Mouse (Mus musculus): Measurements from ENCODE around the gene Acin1. TPM values are rescaled to one million over a fixed set of nuclear protein-coding genes. Genes with fewer than 3 reads are reported as not detected.
A peak's percentile ranks its signal among the peaks of the same experiment; 100 is the strongest.

The Acin1 gene
- polyA plus RNA-seq, 1 experiment from 2014 or later, result 171 TPM

GRCm38 (mm10) chr14:54640121-54640520, 46.6 kb downstream of the Acin1 start:
- no peak for ATAC-seq (replicated peaks)
- 4% methylated on average over 4 of the region's 4 CpGs for WGBS
- Histone ChIP-seq H3K9me3 (no peaks in the 10 kb centered on the region), H3K4me3 (peak overlapping the region; percentile 72), H3K4me2 (replicated peaks) (peak overlapping the region; percentile 63), H3K9ac (replicated peaks) (peak overlapping the region; percentile 42), H3K27me3 (no peaks in the 10 kb centered on the region), H3K36me3 (peaks cover 43% of the 10 kb centered on the region), H3K27ac (replicated peaks) (no peak overlapping the region), H3K4me1 (peaks cover 25% of the 10 kb centered on the region)

GRCm38 (mm10) chr14:54638210-54638609, 48.5 kb downstream of the Acin1 start:
- no peaks in the 10 kb centered on the region for H3K9me3 ChIP-seq
- no peak overlapping the region for H3K27ac ChIP-seq (replicated peaks)
- no peak overlapping the region for H3K4me2 ChIP-seq (replicated peaks)
- peaks cover 34% of the 10 kb centered on the region for H3K36me3 ChIP-seq
- no peak overlapping the region for H3K4me3 ChIP-seq
- no peak for ATAC-seq (replicated peaks)
- H3K27me3 ChIP-seq, result no peaks in the 10 kb centered on the region
- H3K9ac ChIP-seq (replicated peaks), result no peak overlapping the region
- WGBS, result 71% methylated on average over 5 of the region's 5 CpGs
- H3K4me1 ChIP-seq, result peaks cover 25% of the 10 kb centered on the region

- ATAC-seq (replicated peaks), result no peak
- Histone ChIP-seq H3K4me3 (no peak overlapping the region), H3K36me3 (peaks cover 35% of the 10 kb centered on the region), H3K4me2 (replicated peaks) (no peak overlapping the region), H3K27me3 (no peaks in the 10 kb centered on the region), H3K27ac (replicated peaks) (no peak overlapping the region), H3K4me1 (peaks cover 25% of the 10 kb centered on the region), H3K9ac (replicated peaks) (no peak overlapping the region), H3K9me3 (no peaks in the 10 kb centered on the region)
- 44% methylated on average over 8 of the region's 8 CpGs for WGBS
Measured at GRCm38 (mm10) chr14:54636954-54637353, 49.8 kb downstream of the Acin1 start.

- 88% methylated on average over 4 of the region's 4 CpGs for WGBS
Measured at GRCm38 (mm10) chr14:54634182-54634581, 52.5 kb downstream of the Acin1 start.

GRCm38 (mm10) chr14:54632252-54632651, 54.5 kb downstream of the Acin1 start:
- Histone ChIP-seq H3K4me2 (replicated peaks) (no peak overlapping the region), H3K27me3 (no peaks in the 10 kb centered on the region), H3K4me3 (no peak overlapping the region), H3K4me1 (no peaks in the 10 kb centered on the region), H3K27ac (replicated peaks) (no peak overlapping the region), H3K9me3 (no peaks in the 10 kb centered on the region), H3K9ac (replicated peaks) (no peak overlapping the region), H3K36me3 (peaks cover 46% of the 10 kb centered on the region)
- WGBS, result 89% methylated on average over 37 of the region's 37 CpGs
- no peak for ATAC-seq (replicated peaks)

More at GRCm38 (mm10) chr14:54634182-54634581, 52.5 kb downstream of the Acin1 start:
- Histone ChIP-seq H3K4me3 (no peak overlapping the region), H3K4me1 (peaks cover 11% of the 10 kb centered on the region), H3K27me3 (no peaks in the 10 kb centered on the region), H3K9me3 (no peaks in the 10 kb centered on the region), H3K4me2 (replicated peaks) (no peak overlapping the region), H3K27ac (replicated peaks) (no peak overlapping the region), H3K9ac (replicated peaks) (no peak overlapping the region), H3K36me3 (peaks cover 51% of the 10 kb centered on the region)
- no peak for ATAC-seq (replicated peaks)

- no peaks in the 10 kb centered on the region for H3K4me1 ChIP-seq
- no peak for ATAC-seq (replicated peaks)
- H3K9ac ChIP-seq (replicated peaks), result no peak overlapping the region
- H3K9me3 ChIP-seq, result no peaks in the 10 kb centered on the region
- H3K36me3 ChIP-seq, result peaks cover 40% of the 10 kb centered on the region
- 71% methylated on average over 4 of the region's 4 CpGs for WGBS
- H3K27me3 ChIP-seq, result no peaks in the 10 kb centered on the region
- peak overlapping the region; percentile 15; the same call in 1 of the 2 replicates for H3K27ac ChIP-seq (replicated peaks)
- no peak overlapping the region for H3K4me3 ChIP-seq
- no peak overlapping the region for H3K4me2 ChIP-seq (replicated peaks)
Measured at GRCm38 (mm10) chr14:54631240-54631599, 55.5 kb downstream of the Acin1 start.

- Histone ChIP-seq H3K36me3 (peaks cover 39% of the 10 kb centered on the region), H3K9me3 (no peaks in the 10 kb centered on the region), H3K4me1 (no peaks in the 10 kb centered on the region), H3K4me2 (replicated peaks) (no peak overlapping the region), H3K9ac (replicated peaks) (no peak overlapping the region), H3K4me3 (no peak overlapping the region), H3K27me3 (no peaks in the 10 kb centered on the region), H3K27ac (replicated peaks) (no peak overlapping the region)
- no peak for ATAC-seq (replicated peaks)
- WGBS, result 67% methylated on average over 11 of the region's 11 CpGs
Measured at GRCm38 (mm10) chr14:54630583-54631239, 56.0 kb downstream of the Acin1 start.

- Histone ChIP-seq H3K9ac (replicated peaks) (no peak overlapping the region), H3K4me1 (no peaks in the 10 kb centered on the region), H3K4me3 (no peak overlapping the region), H3K36me3 (peaks cover 39% of the 10 kb centered on the region), H3K9me3 (no peaks in the 10 kb centered on the region), H3K4me2 (replicated peaks) (no peak overlapping the region), H3K27me3 (no peaks in the 10 kb centered on the region), H3K27ac (replicated peaks) (no peak overlapping the region)
- no peak for ATAC-seq (replicated peaks)
- 93% methylated on average over 2 of the region's 2 CpGs for WGBS
Measured at GRCm38 (mm10) chr14:54629797-54630196, 56.9 kb downstream of the Acin1 start.

- no peak for ATAC-seq (replicated peaks)
- no peaks in the 10 kb centered on the region for H3K4me1 ChIP-seq
- WGBS, result 77% methylated on average over 5 of the region's 5 CpGs
- H3K9me3 ChIP-seq, result no peaks in the 10 kb centered on the region
- peaks cover 27% of the 10 kb centered on the region for H3K36me3 ChIP-seq
- H3K9ac ChIP-seq (replicated peaks), result no peak overlapping the region
- H3K27me3 ChIP-seq, result no peaks in the 10 kb centered on the region
- no peak overlapping the region for H3K4me2 ChIP-seq (replicated peaks)
- H3K27ac ChIP-seq (replicated peaks), result no peak overlapping the region
- H3K4me3 ChIP-seq, result no peak overlapping the region
Measured at GRCm38 (mm10) chr14:54628103-54628502, 58.6 kb downstream of the Acin1 start.

- H3K27me3 ChIP-seq, result no peaks in the 10 kb centered on the region
- H3K4me2 ChIP-seq (replicated peaks), result no peak overlapping the region
- H3K9me3 ChIP-seq, result no peaks in the 10 kb centered on the region
- H3K4me1 ChIP-seq, result no peaks in the 10 kb centered on the region
- WGBS, result 74% methylated on average over 10 of the region's 10 CpGs
- H3K36me3 ChIP-seq, result no peaks in the 10 kb centered on the region; the same call in 1 of the 2 replicates
- ATAC-seq (replicated peaks), result no peak
- H3K27ac ChIP-seq (replicated peaks), result no peak overlapping the region
- H3K4me3 ChIP-seq, result no peak overlapping the region
- H3K9ac ChIP-seq (replicated peaks), result no peak overlapping the region
Measured at GRCm38 (mm10) chr14:54624976-54625375, 61.8 kb downstream of the Acin1 start.

GRCm38 (mm10) chr14:54623334-54623733, 63.4 kb downstream of the Acin1 start:
- Histone ChIP-seq H3K27me3 (no peaks in the 10 kb centered on the region), H3K27ac (replicated peaks) (no peak overlapping the region), H3K9ac (replicated peaks) (no peak overlapping the region), H3K4me3 (no peak overlapping the region), H3K4me2 (replicated peaks) (no peak overlapping the region), H3K9me3 (no peaks in the 10 kb centered on the region), H3K4me1 (no peaks in the 10 kb centered on the region), H3K36me3 (no peaks in the 10 kb centered on the region)
- ATAC-seq (replicated peaks), result no peak
- WGBS, result 88% methylated on average over 6 of the region's 6 CpGs

- WGBS, result 86% methylated on average over 1 of the region's 1 CpGs
- Histone ChIP-seq H3K36me3 (no peaks in the 10 kb centered on the region), H3K4me3 (no peak within 1 kb of the TSS), H3K4me2 (replicated peaks) (no peak within 1 kb of the TSS), H3K9ac (replicated peaks) (no peak within 1 kb of the TSS), H3K9me3 (no peaks in the 10 kb centered on the region), H3K27ac (replicated peaks) (no peak within 1 kb of the TSS), H3K27me3 (no peaks in the 10 kb centered on the region), H3K4me1 (peaks cover 11% of the 10 kb centered on the region)
- ATAC-seq (replicated peaks), result no peak
Measured at GRCm38 (mm10) chr14:54621133-54621532, 65.6 kb downstream of the Acin1 start, which contains the start of gene Psmb11. Gene Psmb11, plus strand, starts transcription at chr14:54621433.

GRCm38 (mm10) chr14:54617897-54618365, 68.8 kb downstream of the Acin1 start, which contains the start of gene Psmb5:
Gene Psmb5, minus strand, starts transcription at chr14:54618022.
- Histone ChIP-seq H3K4me2 (replicated peaks) (peak within 1 kb of the TSS; percentile 75), H3K9me3 (no peaks in the 10 kb centered on the region), H3K4me1 (peaks cover 18% of the 10 kb centered on the region), H3K27me3 (no peaks in the 10 kb centered on the region), H3K4me3 (peak within 1 kb of the TSS; percentile 91), H3K36me3 (peaks cover 6% of the 10 kb centered on the region), H3K9ac (replicated peaks) (peak within 1 kb of the TSS; percentile 93), H3K27ac (replicated peaks) (peak within 1 kb of the TSS; percentile 83)
- peak; percentile 90 for ATAC-seq (replicated peaks)
- WGBS, result under 1% methylated on average over 25 of the region's 25 CpGs

Data from forebrain, embryonic 15.5 days (tissue).